Mouse (Mus musculus) brain, embryonic 14.5 days (tissue): ENCODE data around the gene Cyb5d1.

Source experiments
- CTCF ChIP-seq: fragments of 200-500 bp; IDR thresholded peaks from 2 replicates; pipeline ENCODE4 v1.5.1; 2012; ENCODE audit warnings: inconsistent platforms, mild to moderate bottlenecking, moderate library complexity, borderline replicate concordance; ENCODE audit not compliant: insufficient read depth, insufficient read length; ENCODE audit errors: extremely low read depth
- POLR2A ChIP-seq: fragments of 200-500 bp; IDR thresholded peaks from 2 replicates; pipeline ENCODE4 v1.6.1; 2012; ENCODE audit warnings: mild to moderate bottlenecking, inconsistent platforms, borderline replicate concordance; ENCODE audit not compliant: poor library complexity, insufficient read depth, insufficient read length, severe bottlenecking; ENCODE audit errors: extremely low read depth

DNA sequence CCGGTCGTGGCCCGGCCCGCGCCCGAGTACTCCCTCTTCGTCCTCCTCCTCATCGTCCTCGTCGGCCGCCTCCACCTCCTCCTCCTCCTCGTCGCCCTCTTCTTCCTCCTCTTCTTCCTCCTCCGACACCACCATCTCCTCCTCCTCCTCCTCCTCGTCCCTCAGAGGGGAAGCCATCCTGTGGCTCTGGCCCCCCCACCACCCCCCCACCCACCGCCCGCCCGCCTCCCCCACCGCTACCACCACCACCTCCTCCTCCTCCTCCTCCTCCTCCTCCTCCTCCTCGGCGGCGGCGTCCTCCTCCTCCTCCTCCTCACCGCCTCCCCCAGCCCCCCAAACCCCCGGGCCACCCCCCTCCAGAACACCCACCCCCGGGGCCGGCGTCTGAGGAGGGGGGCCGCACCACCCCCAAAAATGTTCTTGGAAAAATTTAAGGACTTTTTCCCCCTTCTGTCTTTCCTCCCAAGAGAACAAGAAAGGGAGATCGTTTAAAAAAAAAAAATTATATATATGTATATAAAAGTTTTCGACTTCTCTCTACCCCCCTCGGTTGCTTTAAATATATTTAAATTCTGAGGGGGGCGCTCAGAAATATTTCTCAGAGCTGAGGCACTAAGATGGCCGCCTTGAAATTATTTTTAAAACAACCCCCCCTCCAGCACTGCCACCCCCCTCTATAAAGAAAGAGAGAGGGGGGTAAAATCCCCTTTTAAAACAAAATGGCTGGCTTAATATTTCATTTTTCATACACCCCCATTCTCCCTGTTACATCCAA lies 26.0 kb downstream of the Cyb5d1 start, which contains the start of gene Chd3:
- TF ChIP-seq POLR2A = no peak
- TF ChIP-seq CTCF = no peak
